In the genomic region with DNA sequence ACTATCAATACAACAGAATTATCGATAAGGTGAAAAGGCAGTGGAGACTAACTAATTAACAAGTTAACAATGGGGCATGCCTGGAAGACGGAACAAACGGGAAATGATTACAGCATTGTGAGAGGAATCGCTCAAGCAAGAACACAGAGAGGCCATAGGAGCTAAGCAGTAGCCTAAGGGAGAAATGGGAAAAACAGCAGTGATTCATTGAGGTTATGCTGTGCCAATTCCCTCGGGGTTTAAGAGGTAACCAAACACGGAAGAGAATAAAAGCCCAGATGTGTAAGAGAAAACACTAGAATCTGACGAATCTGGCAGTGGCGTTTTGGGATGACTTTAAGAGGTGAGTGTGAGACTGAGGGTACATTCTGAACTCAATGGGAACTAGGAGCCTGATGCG, we compare ENCODE assay signal across 19 mouse cellular contexts.
DNase-seq lines count a peak whose midpoint lies in the region; ATAC-seq lines count a peak whose summit lies in the region.
"Had no signal": no experiment of that assay in that cellular context is flagged by ENCODE, and none has a peak within 500 bp of the region (broad histone marks: within the 10 kb centered on the region; RNA-seq: fewer than 3 reads in every experiment).

No protein-coding gene starts in this region.

- no peaks in the 10 kb centered on the region for H3K27me3 ChIP-seq in hindbrain, embryonic 11.5 days (ENCODE audit: control insufficient read depth, insufficient read depth, low read length)
- no peaks in the 10 kb centered on the region for H3K27me3 ChIP-seq in hindbrain, embryonic 16.5 days (replicated peaks; ENCODE audit: control insufficient read depth, insufficient read depth, low read length)
- no peaks in the 10 kb centered on the region for H3K27me3 ChIP-seq in neural tube, embryonic 11.5 days (ENCODE audit: control insufficient read depth, insufficient read depth, low read length)
- H3K27me3 ChIP-seq in neural tube, embryonic 15.5 days (replicated peaks) = no peaks in the 10 kb centered on the region

- H3K9me3 ChIP-seq in hindbrain, embryonic 11.5 days (ENCODE audit: control insufficient read depth, low read length) = no peaks in the 10 kb centered on the region
- H3K9me3 ChIP-seq in hindbrain, embryonic 16.5 days (ENCODE audit: control insufficient read depth, low read length) = no peaks in the 10 kb centered on the region
- no peaks in the 10 kb centered on the region for H3K9me3 ChIP-seq in neural tube, embryonic 11.5 days (ENCODE audit: control insufficient read depth, low read length)
- no peaks in the 10 kb centered on the region for H3K9me3 ChIP-seq in neural tube, embryonic 15.5 days (replicated peaks)

- H3K27ac ChIP-seq in hindbrain, embryonic 11.5 days (ENCODE audit: low read depth, low read length) = no peak overlapping the region
- no peak overlapping the region for H3K27ac ChIP-seq in hindbrain, embryonic 16.5 days (ENCODE audit: low read depth, low read length)
- H3K27ac ChIP-seq in neural tube, embryonic 11.5 days (ENCODE audit: low read depth, low read length) = no peak overlapping the region
- H3K27ac ChIP-seq in neural tube, embryonic 15.5 days (replicated peaks) = no peak overlapping the region
- H3K27ac ChIP-seq: stomach, postnatal 0 days had no signal

- H3K9ac ChIP-seq in hindbrain, embryonic 11.5 days (ENCODE audit: low read depth, low read length) = no peak overlapping the region
- H3K9ac ChIP-seq in hindbrain, embryonic 16.5 days (ENCODE audit: low read depth, low read length) = no peak overlapping the region
- no peak overlapping the region for H3K9ac ChIP-seq in neural tube, embryonic 11.5 days (ENCODE audit: low read length)
- no peak overlapping the region for H3K9ac ChIP-seq in neural tube, embryonic 15.5 days (replicated peaks)

- no peaks in the 10 kb centered on the region for H3K36me3 ChIP-seq in hindbrain, embryonic 11.5 days (ENCODE audit: control insufficient read depth, insufficient read depth, low read length)
- no peaks in the 10 kb centered on the region for H3K36me3 ChIP-seq in hindbrain, embryonic 16.5 days (ENCODE audit: control insufficient read depth, insufficient read depth, low read length)
- no peaks in the 10 kb centered on the region for H3K36me3 ChIP-seq in neural tube, embryonic 11.5 days (ENCODE audit: control insufficient read depth, insufficient read depth, low read length)
- no peaks in the 10 kb centered on the region for H3K36me3 ChIP-seq in neural tube, embryonic 15.5 days

- H3K4me1 ChIP-seq in hindbrain, embryonic 11.5 days (replicated peaks; ENCODE audit: control insufficient read depth, insufficient read depth, low read length) = no peaks in the 10 kb centered on the region
- no peaks in the 10 kb centered on the region for H3K4me1 ChIP-seq in hindbrain, embryonic 16.5 days (ENCODE audit: control insufficient read depth, insufficient read depth, low read depth, low read length)
- H3K4me1 ChIP-seq in neural tube, embryonic 11.5 days (ENCODE audit: control insufficient read depth, insufficient read depth, low read length) = no peaks in the 10 kb centered on the region
- H3K4me1 ChIP-seq in neural tube, embryonic 15.5 days = no peaks in the 10 kb centered on the region

- no peak overlapping the region for H3K4me3 ChIP-seq in hindbrain, embryonic 11.5 days (ENCODE audit: low read depth, low read length)
- no peak overlapping the region for H3K4me3 ChIP-seq in hindbrain, embryonic 16.5 days (ENCODE audit: low read length)
- H3K4me3 ChIP-seq in neural tube, embryonic 11.5 days (ENCODE audit: low read depth, low read length) = no peak overlapping the region
- H3K4me3 ChIP-seq in neural tube, embryonic 15.5 days (replicated peaks) = no peak overlapping the region

- H3K4me2 ChIP-seq in hindbrain, embryonic 11.5 days (replicated peaks; ENCODE audit: low read depth, low read length) = no peak overlapping the region
- H3K4me2 ChIP-seq in hindbrain, embryonic 16.5 days (ENCODE audit: low read length) = no peak overlapping the region
- H3K4me2 ChIP-seq in neural tube, embryonic 11.5 days (ENCODE audit: low read depth) = no peak overlapping the region
- H3K4me2 ChIP-seq in neural tube, embryonic 15.5 days = no peak overlapping the region
- H3K4me2 ChIP-seq: liver, embryonic 11.5 days had no signal

- no peak for ATAC-seq in hindbrain, embryonic 11.5 days (ENCODE audit: low FRiP score)
- ATAC-seq in hindbrain, embryonic 16.5 days = no peak
- no peak for ATAC-seq in neural tube, embryonic 11.5 days (ENCODE audit: insufficient read depth, low FRiP score, low TSS enrichment)
- no peak for ATAC-seq in neural tube, embryonic 15.5 days (ENCODE audit: low FRiP score)
- ATAC-seq: intestine, embryonic 16.5 days; midbrain, embryonic 16.5 days had no signal

- WGBS in hindbrain, embryonic 11.5 days = 44% methylated on average over 9 of the region's 9 CpGs
- WGBS in hindbrain, embryonic 16.5 days = 44% methylated on average over 9 of the region's 9 CpGs
- 44% methylated on average over 9 of the region's 9 CpGs for WGBS in neural tube, embryonic 11.5 days
- WGBS in neural tube, embryonic 15.5 days = 52% methylated on average over 9 of the region's 9 CpGs

- peak; percentile 14 for DNase-seq in hindbrain, embryonic 11.5 days (ENCODE audit: low spot score)
- DNase-seq in neural tube, embryonic 11.5 days (ENCODE audit: low spot score) = peak; percentile 18
- peak; percentile 28 for DNase-seq in embryo, embryonic 9.5 days (ENCODE audit: extremely low spot score)
- peak; percentile 49 for DNase-seq in mesoderm, embryonic 11.5 days (ENCODE audit: low read depth, low spot score)
- no peak for DNase-seq in spleen, postnatal 4 days (ENCODE audit: low spot score in 2 of 2)
- DNase-seq in frontal cortex, postnatal 25 days (ENCODE audit: low spot score in 2 of 2) = no peak
- DNase-seq: adrenal gland, postnatal 10 days; cerebellum, postnatal 14 days; heart, postnatal 36 days; layer of hippocampus, postnatal 36 days; lung, adult 18-20 months; lung, postnatal 14 days; right cerebral cortex, postnatal 4 days had no signal

Comparison
In these comparisons a context has a peak if more than half of its experiments do, and no peak if none do; other contexts are left out.
1. DNase-seq: peak in hindbrain, embryonic 11.5 days (single experiment), neural tube, embryonic 11.5 days (single experiment), embryo, embryonic 9.5 days (single experiment) and mesoderm, embryonic 11.5 days (single experiment); none in spleen, postnatal 4 days (0 of 2) and frontal cortex, postnatal 25 days (0 of 2).